Mouse (Mus musculus): ENCODE measurements around the gene Fxr1. TPM values are rescaled to one million over a fixed set of nuclear protein-coding genes. Genes with fewer than 3 reads are reported as not detected.

The Fxr1 gene
- polyA plus RNA-seq, 1 experiment from 2014 or later, result 53.6 TPM

- no peak overlapping the region for H3K27ac ChIP-seq (ENCODE audit: low read depth)
- no peaks in the 10 kb centered on the region for H3K27me3 ChIP-seq (replicated peaks; ENCODE audit: control insufficient read depth, insufficient read depth, low read length)
- H3K9ac ChIP-seq (ENCODE audit: low read length), result no peak overlapping the region
- H3K4me2 ChIP-seq (ENCODE audit: low read length), result no peak overlapping the region
- H3K4me1 ChIP-seq (replicated peaks; ENCODE audit: control insufficient read depth, insufficient read depth, low read length), result no peaks in the 10 kb centered on the region
- DNase-seq (ENCODE audit: low spot score), result no peak
- no peak overlapping the region for H3K4me3 ChIP-seq (ENCODE audit: low read depth, low read length)
- no peak for ATAC-seq (replicated peaks; ENCODE audit: low FRiP score, low TSS enrichment, low read depth)
- H3K9me3 ChIP-seq (ENCODE audit: control insufficient read depth, low read length), result no peaks in the 10 kb centered on the region
- WGBS, result 65% methylated on average over 6 of the region's 6 CpGs
- no peaks in the 10 kb centered on the region for H3K36me3 ChIP-seq (ENCODE audit: control insufficient read depth, insufficient read depth, low read length)
Measured at GRCm38 (mm10) chr3:34115806-34116205, 96.1 kb downstream of the Fxr1 start.

- Histone ChIP-seq H3K9ac (ENCODE audit: low read length) (no peak overlapping the region), H3K27ac (ENCODE audit: low read depth) (no peak overlapping the region), H3K4me1 (replicated peaks; ENCODE audit: control insufficient read depth, insufficient read depth, low read length) (no peaks in the 10 kb centered on the region), H3K27me3 (replicated peaks; ENCODE audit: control insufficient read depth, insufficient read depth, low read length) (no peaks in the 10 kb centered on the region), H3K4me3 (ENCODE audit: low read depth, low read length) (no peak overlapping the region), H3K4me2 (ENCODE audit: low read length) (no peak overlapping the region), H3K9me3 (ENCODE audit: control insufficient read depth, low read length) (no peaks in the 10 kb centered on the region), H3K36me3 (ENCODE audit: control insufficient read depth, insufficient read depth, low read length) (no peaks in the 10 kb centered on the region)
- ATAC-seq (replicated peaks; ENCODE audit: low FRiP score, low TSS enrichment, low read depth), result no peak
- 70% methylated on average over 4 of the region's 4 CpGs for WGBS
- no peak for DNase-seq (ENCODE audit: low spot score)
Measured at GRCm38 (mm10) chr3:34119869-34120268, 100.1 kb downstream of the Fxr1 start.

Other genes starting within 250 kb of the Fxr1 start
- gene Ttc14, start 220.1 kb upstream of the Fxr1 start, polyA plus RNA-seq (2014; fragmentation: Nextera tagmentation; extraction: Ambion mirVana), result 64.3 and 65.4 TPM in 2 replicates
- 2.9 and 3.0 TPM in 2 replicates for gene Ccdc39, start 175.6 kb upstream of the Fxr1 start, polyA plus RNA-seq (2014; fragmentation: Nextera tagmentation; extraction: Ambion mirVana)
- 177 and 197 TPM in 2 replicates for gene Dnajc19, start 61.4 kb downstream of the Fxr1 start, polyA plus RNA-seq (2014; fragmentation: Nextera tagmentation; extraction: Ambion mirVana)